Mouse (Mus musculus): ENCODE measurements at regions not wholly inside any gene's neighbourhood (a gene's known extent, or its start where the extent isn't known, plus 50 kb on each side); places are given as distances from the start of the nearest gene placed in this dataset.

DNA sequence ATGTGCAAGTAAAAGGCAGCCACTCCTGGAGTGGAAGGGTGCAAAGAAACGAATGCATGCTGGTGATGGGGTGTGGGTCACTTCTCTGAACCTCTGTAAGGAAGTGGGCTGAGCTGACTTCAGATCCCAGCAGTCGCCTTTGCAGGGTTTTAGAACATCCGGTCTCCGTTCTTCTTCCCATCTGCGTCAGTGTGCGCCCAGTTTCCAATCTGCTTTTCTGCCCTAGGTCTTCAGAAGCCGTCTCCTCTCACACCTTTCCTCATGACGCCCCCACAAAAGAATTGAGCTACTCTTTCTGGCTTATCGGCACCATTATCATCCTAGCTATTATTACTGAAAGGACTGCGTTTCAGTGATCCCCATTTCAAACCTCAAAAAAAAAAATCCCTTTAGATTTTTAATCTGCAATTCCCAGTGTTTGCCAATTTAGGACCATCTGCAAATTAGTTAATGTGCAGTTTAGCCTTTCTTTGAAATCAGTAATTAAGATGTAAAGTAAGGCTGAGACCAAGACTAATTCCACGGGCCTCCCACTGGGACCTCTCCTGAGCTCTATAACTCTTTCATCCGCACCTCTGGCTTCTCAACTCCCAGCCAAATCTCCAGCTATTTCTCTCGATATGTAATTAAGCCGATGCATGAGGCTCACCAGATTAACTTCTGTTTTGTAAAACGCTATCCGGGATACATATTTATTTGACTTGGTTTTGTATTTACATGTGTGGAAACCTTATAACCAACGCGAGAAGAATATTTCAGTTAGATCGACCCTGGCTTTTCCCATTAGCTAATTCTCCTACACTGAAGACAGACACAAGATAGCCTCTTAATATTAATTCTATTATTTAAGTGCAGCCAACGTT lies 185.7 kb upstream of the Ednrb start:
- H3K27ac ChIP-seq (ENCODE audit: insufficient read depth, low read length), result no peak overlapping the region

DNA sequence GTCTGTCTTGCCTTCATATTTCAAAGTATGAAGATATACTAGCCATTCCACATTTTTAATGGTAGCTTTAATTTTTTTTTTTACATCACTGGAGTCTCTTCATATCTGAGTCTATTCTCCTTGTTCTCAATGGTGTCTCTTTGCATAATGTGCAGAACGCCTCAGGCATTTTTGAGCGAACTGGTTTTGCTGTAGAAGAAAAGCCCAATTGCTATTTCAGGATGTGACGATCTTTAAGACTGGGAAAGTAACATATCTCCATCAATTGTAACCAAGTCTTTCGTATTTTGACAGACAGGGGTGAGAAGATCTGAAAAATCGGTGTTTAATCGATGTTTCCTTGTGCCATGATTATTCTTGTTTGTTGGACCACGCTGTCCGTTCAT lies 183.7 kb upstream of the Ednrb start:
- no peaks in the 10 kb centered on the region for H3K4me1 ChIP-seq (ENCODE audit: control insufficient read depth, insufficient read depth, low read length)
- H3K4me3 ChIP-seq (ENCODE audit: insufficient read depth, low read length), result no peak overlapping the region
- no peak for TF ChIP-seq CTCF (IDR thresholded peaks at IDR 0.05; ENCODE audit: extremely low read depth, insufficient read depth, low read length)
- no peak for TF ChIP-seq POLR2A (IDR thresholded peaks at IDR 0.05; ENCODE audit: extremely low read depth, insufficient read depth, low read length)
- H3K27ac ChIP-seq (ENCODE audit: insufficient read depth, low read length), result no peak overlapping the region

More for the DNA sequence above, 185.7 kb upstream of the Ednrb start:
- Histone ChIP-seq H3K4me3 (ENCODE audit: insufficient read depth, low read length) (no peak overlapping the region), H3K4me1 (ENCODE audit: control insufficient read depth, insufficient read depth, low read length) (no peaks in the 10 kb centered on the region)
- no peak for TF ChIP-seq POLR2A (IDR thresholded peaks at IDR 0.05; ENCODE audit: extremely low read depth, insufficient read depth, low read length)
- no peak for TF ChIP-seq CTCF (IDR thresholded peaks at IDR 0.05; ENCODE audit: extremely low read depth, insufficient read depth, low read length)

DNA sequence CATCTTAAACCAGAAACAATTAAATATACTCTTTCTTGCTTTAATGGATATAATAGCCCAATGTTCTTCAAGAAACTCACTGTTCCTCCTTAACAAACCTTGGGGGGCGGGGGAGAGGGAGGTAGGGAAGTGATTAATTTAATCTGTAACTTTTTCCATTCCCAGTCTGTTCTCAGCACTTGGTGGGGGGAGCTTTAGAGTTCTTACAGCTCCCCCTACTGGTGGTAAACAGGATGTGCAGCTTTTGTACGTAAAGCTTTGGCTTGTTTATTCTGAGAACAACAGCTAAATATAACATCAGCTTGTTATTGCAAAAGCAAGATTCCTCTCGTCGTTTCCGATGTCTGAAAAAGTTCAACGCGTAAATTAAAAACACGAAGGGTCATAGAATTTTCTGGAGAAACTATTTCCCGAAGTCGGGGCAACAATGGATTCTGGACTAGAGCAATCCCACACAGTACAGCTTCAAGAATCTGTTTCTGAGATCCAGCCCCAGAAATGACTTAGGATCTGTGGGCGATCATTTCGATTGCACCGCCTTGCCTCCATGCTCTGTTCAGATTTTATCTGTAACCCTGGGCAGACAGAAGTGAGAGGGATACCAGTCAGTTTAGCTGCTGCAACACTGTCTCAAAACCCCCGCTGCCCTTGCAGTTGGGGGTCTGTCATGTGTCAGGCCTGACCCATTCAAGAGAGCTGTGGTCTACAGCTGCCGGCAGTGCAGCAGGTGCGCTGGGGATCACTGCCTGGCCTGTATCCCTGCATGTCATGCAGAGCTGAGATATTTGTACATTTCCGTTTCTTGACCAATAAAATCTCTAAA lies 183.1 kb upstream of the Ednrb start:
- Histone ChIP-seq H3K27ac (ENCODE audit: insufficient read depth, low read length) (no peak overlapping the region), H3K4me3 (ENCODE audit: insufficient read depth, low read length) (no peak overlapping the region), H3K4me1 (ENCODE audit: control insufficient read depth, insufficient read depth, low read length) (no peaks in the 10 kb centered on the region)
- TF ChIP-seq POLR2A (IDR thresholded peaks at IDR 0.05; ENCODE audit: extremely low read depth, insufficient read depth, low read length) (no peak), CTCF (IDR thresholded peaks at IDR 0.05; ENCODE audit: extremely low read depth, insufficient read depth, low read length) (peak; percentile 69)

DNA sequence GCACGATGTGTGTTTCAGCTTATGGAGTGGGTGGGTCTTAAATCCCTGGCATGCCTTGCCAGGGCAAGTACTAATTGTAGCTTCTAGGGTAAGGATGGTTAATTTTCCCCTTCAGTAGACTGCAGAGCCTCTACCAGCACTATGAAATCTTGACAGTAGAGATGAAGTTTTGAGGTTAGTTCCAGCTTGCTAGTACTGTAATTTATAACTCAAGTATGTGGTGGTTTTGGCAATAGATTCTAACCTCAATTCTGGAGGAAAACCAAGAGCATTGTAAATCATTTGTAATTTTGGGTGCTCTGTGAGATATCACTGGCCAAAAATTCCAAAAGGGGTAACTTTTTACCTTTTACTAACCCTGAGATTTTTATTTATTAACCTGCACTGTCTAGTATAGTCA lies 164.3 kb upstream of the Ednrb start:
- TF ChIP-seq CTCF (IDR thresholded peaks at IDR 0.05; ENCODE audit: extremely low read depth, insufficient read depth, low read length), result no peak
- TF ChIP-seq POLR2A (IDR thresholded peaks at IDR 0.05; ENCODE audit: extremely low read depth, insufficient read depth, low read length), result no peak
- H3K4me3 ChIP-seq (ENCODE audit: insufficient read depth, low read length), result no peak overlapping the region
- H3K27ac ChIP-seq (ENCODE audit: insufficient read depth, low read length), result no peak overlapping the region
- no peaks in the 10 kb centered on the region for H3K4me1 ChIP-seq (ENCODE audit: control insufficient read depth, insufficient read depth, low read length)

DNA sequence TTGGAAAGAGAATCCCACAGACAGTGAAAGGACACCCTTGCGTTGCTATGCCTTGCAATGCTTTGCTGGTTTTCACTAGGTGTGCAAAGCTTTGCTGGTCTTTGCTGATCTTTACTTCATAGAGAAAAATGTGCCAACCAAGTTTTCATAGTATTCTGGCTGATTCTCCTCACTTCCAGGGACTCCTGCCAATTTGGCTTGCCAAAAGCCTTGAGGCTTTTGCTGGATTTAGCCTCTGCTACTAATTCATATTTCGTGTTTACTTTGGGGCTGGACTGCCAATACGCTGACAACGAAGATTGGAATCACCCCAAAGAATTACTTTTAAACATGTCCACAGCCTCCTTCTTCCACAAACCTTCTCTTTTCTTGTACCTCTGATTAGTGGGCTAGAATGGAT lies 162.2 kb upstream of the Ednrb start:
- H3K27ac ChIP-seq (ENCODE audit: insufficient read depth, low read length), result no peak overlapping the region
- no peak for TF ChIP-seq POLR2A (IDR thresholded peaks at IDR 0.05; ENCODE audit: extremely low read depth, insufficient read depth, low read length)
- TF ChIP-seq CTCF (IDR thresholded peaks at IDR 0.05; ENCODE audit: extremely low read depth, insufficient read depth, low read length), result no peak

DNA sequence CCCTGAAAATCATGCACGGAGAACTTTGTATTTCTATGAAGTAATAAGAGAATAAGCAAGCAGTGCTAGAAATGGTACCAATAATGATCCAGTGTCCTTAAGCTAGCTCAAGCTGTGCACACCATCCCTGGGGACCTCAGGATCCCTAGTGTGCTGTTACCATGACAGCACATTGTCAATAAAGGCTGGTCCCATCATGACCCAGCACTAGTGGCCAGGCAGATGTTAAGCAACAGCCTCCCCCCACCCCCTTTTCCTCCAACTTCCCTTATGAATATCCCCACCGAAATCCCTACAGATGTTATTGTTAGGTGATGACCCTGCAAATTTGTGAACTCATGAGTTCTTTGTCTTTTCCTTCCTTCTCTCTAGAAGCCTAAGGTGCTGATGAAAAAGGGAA lies 160.9 kb upstream of the Ednrb start:
- TF ChIP-seq POLR2A (IDR thresholded peaks at IDR 0.05; ENCODE audit: extremely low read depth, insufficient read depth, low read length) (no peak), CTCF (IDR thresholded peaks at IDR 0.05; ENCODE audit: extremely low read depth, insufficient read depth, low read length) (no peak)
- Histone ChIP-seq H3K27ac (ENCODE audit: insufficient read depth, low read length) (no peak overlapping the region), H3K4me1 (ENCODE audit: control insufficient read depth, insufficient read depth, low read length) (no peaks in the 10 kb centered on the region), H3K4me3 (ENCODE audit: insufficient read depth, low read length) (no peak overlapping the region)

More for the DNA sequence above, 162.2 kb upstream of the Ednrb start:
- Histone ChIP-seq H3K4me1 (ENCODE audit: control insufficient read depth, insufficient read depth, low read length) (no peaks in the 10 kb centered on the region), H3K4me3 (ENCODE audit: insufficient read depth, low read length) (no peak overlapping the region)

DNA sequence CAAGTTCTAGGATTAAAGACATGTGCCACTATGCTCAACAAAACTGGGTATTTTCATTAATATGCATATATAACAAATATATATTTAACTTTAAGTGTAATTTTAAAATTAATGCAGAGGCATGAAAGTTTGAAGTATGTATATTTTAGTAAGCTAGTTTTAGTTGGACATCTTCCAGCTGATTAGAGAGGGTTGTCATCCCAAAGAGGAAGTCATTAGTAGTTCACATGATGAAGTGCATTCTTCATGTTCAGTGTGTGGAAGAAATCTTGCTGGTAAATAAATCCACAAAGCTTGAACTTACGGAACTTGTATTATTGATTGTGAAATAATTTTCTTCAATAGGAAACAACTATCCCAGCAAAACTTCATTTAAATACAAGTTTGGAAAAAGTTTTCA lies 158.2 kb upstream of the Ednrb start:
- no peak for TF ChIP-seq POLR2A (IDR thresholded peaks at IDR 0.05; ENCODE audit: extremely low read depth, insufficient read depth, low read length)
- no peak for TF ChIP-seq CTCF (IDR thresholded peaks at IDR 0.05; ENCODE audit: extremely low read depth, insufficient read depth, low read length)
- H3K27ac ChIP-seq (ENCODE audit: insufficient read depth, low read length), result no peak overlapping the region
- no peak overlapping the region for H3K4me3 ChIP-seq (ENCODE audit: insufficient read depth, low read length)
- H3K4me1 ChIP-seq (ENCODE audit: control insufficient read depth, insufficient read depth, low read length), result no peaks in the 10 kb centered on the region

DNA sequence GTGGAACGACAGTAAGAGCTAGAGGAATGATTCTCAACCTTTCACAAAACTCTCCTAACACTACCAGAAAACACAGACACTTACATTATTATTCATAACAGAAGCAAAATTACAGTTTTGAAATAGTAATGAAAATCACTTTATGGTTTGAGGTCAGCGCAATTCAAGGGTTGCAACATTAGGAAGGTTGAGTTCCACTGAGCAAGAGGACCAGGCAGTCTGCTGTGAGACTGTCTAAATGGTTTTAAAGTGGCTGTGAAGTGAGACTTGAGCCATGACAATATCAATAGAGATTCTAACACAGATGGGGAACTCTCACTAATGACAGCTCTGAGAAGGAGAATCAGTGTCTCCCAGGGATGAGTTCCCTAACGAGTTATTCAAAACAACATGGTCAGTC lies 146.2 kb upstream of the Ednrb start:
- no peak overlapping the region for H3K27ac ChIP-seq (ENCODE audit: insufficient read depth, low read length)
- no peak overlapping the region for H3K4me3 ChIP-seq (ENCODE audit: insufficient read depth, low read length)
- TF ChIP-seq CTCF (IDR thresholded peaks at IDR 0.05; ENCODE audit: extremely low read depth, insufficient read depth, low read length), result no peak
- TF ChIP-seq POLR2A (IDR thresholded peaks at IDR 0.05; ENCODE audit: extremely low read depth, insufficient read depth, low read length), result no peak
- no peaks in the 10 kb centered on the region for H3K4me1 ChIP-seq (ENCODE audit: control insufficient read depth, insufficient read depth, low read length)

DNA sequence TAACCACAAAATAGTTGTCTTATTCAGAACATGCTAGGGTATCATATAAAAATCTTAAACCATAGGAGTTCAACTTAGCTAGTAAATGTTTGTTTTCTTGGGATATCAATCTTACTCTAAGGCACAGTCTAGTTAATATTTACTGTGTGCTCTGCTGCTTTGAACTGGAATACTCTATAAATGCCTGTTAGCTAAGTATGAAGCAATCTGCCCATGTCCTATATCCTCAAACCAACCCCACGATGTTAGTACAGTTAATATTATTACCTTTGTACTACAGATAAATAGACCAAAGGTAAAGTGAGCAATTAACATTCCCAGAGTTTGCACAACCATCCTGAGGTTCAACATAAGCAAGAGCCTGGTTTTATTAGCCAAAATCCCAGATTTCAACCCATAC lies 145.7 kb upstream of the Ednrb start:
- Histone ChIP-seq H3K4me1 (ENCODE audit: control insufficient read depth, insufficient read depth, low read length) (no peaks in the 10 kb centered on the region), H3K27ac (ENCODE audit: insufficient read depth, low read length) (no peak overlapping the region), H3K4me3 (ENCODE audit: insufficient read depth, low read length) (no peak overlapping the region)
- no peak for TF ChIP-seq POLR2A (IDR thresholded peaks at IDR 0.05; ENCODE audit: extremely low read depth, insufficient read depth, low read length)
- no peak for TF ChIP-seq CTCF (IDR thresholded peaks at IDR 0.05; ENCODE audit: extremely low read depth, insufficient read depth, low read length)
